Mouse (Mus musculus) 3T3-L1 (cell line): ENCODE measurements around the gene Nat10.
A peak's percentile ranks its signal among the peaks of the same experiment; 100 is the strongest.

ENCODE experiments used
- DNase-seq: peaks from one replicate; pipeline ENCODE4 v3.0.0-alpha.2; 2015; ENCODE audit warnings: low read depth, low spot score

Nat10 gene

DNA sequence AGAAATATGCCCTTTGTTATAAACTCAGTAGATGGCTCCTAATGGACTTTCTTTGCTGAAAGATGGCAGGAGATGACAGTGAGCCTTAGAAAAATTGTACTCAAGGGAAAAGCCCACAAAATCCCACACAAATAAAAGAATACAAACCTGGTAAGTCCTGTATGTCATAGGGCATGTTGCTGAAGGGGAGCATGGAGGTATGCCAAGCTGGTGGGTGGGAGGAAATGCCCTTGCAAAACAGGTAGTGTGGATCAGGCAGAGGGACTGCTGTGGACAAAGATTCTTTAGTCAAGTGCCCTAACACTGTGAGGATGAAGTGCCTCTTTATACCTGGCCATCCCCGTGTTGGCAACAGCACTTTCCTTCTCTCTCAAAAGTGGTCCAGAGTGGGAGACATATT, 68.3 kb downstream of the Nat10 start:
- no peak for DNase-seq

DNA sequence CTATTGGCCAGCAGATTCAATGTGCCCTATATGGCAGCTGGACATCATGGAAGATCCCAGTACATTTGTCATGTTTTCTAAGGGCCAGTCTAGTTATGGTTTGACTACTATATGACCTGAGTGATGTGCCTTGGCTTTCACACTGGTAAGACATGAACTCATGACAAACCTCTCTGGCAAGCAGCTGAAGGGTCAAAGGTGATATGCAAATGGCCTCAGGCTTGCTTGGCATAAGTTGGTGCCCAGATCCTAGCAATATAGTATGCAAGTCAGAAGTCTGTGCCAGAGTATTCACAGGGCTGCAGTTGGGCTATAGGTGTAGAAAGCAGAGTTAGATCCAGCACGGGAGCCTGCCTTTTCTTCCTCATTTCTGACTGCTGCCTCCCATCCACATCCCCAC, 69.8 kb downstream of the Nat10 start:
- no peak for DNase-seq

DNA sequence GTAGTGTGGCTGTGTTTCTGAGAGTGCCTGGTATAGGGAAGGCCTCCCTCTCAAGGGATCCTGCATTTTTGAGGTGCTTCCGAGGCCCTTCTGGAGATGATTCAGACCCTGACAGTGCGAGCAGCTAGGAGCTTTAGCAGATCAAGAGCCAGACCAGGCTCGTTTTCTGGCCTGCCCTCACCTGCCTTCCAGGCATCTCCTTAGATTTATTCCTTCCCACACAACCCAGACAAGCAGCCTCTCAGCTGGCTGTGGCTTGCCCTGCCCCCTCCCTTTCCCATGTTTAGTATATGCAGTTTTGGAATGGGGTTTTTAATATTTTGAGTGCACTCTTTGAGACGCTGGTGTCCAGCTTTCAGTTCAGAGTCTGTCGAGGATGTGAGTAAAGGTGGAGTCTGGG, 70.2 kb downstream of the Nat10 start:
- DNase-seq = no peak

GRCm38 (mm10) chr2:103690425-103690824, 70.6 kb downstream of the Nat10 start:
- no peak for DNase-seq

DNA sequence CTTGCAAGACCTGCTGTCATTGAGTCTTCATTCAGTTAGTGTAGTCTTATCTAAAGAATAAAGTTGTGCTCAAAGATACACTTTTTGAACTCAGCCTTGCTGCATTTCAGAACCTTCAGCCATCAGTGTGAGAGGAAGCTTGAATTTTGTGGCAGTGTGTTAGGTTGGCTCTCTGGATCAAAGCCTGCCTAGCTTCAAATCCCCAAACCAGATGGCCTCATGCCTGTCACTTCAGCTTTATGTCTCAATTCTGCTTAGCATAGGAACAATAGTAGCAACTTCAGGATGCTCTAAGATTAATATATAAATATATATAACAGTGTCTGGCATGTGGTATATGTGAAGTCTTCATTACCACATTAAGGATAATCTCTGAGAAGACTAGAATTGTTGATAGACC, 73.2 kb downstream of the Nat10 start:
- DNase-seq = no peak

DNA sequence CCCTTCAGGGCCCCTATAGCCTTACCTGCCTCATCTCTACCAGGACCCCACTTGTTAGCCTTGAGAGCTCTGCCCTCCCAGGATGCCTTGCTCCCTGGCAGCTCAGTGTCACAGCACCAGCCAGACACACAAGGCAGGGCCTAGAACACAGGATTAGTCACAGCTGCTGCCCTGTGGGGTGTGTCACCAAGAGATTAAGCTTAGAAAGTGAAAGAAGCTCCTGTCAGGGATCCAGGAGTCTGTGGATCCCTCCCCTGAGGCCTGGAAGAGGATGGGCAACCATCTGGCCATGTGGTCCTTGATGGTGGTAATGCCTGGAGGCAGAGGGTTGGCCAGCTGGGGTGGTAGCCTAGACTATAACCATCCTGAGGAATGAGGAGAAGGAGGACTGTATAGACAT, 73.9 kb downstream of the Nat10 start:
- peak; percentile 87 for DNase-seq

- DNase-seq = peak; percentile 80
These were observed 75.5 kb downstream of the Nat10 start for GRCm38 (mm10) chr2:103685581-103685980.

- DNase-seq = peak; percentile 95
These were observed 76.0 kb downstream of the Nat10 start for GRCm38 (mm10) chr2:103684926-103685577.

- DNase-seq = no peak
These were observed 76.6 kb downstream of the Nat10 start for GRCm38 (mm10) chr2:103684431-103684830.

DNA sequence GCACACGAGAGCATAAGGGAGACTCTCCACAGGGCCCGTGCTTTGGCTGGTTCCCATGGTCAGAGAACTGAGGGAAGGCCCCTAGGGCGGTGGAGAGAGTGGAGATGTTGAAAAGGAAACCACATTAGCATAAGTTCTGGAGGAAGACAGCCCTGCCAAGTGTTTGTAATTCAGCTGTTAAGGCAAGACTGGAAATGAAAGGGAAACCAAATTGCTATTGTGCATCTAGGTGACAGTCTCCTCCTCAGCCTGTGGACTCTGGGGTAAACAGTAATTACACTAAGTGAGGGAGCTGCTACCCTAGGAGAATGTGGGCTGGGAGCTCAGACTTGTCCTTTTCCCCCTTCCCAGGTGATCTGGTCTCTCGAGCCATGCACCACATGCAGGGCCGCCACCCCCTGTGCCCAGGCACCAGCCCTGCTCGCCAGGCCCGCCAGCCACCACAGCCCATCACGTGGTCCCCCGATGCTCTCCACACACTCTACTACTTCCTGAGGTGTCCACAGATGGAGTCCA, 78.1 kb downstream of the Nat10 start:
- DNase-seq = no peak

DNA sequence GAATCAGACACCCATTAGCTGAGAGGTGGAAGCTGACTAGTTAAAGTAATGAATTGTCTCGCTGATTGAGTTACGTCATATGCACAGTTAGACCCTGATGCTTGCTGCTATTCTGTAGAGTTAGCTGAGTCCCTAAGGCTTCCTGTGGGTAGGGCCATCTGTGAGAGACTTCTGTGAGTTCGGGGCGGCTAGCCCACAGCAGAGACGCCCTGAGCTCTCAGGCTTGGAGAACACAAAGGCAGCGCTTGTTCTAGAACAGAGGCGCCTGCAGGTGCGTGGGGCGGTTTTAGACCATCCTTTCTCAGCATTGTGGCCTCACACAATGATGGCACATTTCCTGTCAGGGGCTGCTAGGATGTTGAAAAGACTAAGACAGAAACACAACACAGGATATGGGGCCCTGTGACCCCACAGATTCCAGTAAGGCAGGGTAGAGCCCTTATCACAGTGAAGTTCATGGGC, 78.8 kb downstream of the Nat10 start:
- DNase-seq = no peak

- DNase-seq = no peak
These were observed 79.9 kb downstream of the Nat10 start for GRCm38 (mm10) chr2:103681149-103681548.

DNA sequence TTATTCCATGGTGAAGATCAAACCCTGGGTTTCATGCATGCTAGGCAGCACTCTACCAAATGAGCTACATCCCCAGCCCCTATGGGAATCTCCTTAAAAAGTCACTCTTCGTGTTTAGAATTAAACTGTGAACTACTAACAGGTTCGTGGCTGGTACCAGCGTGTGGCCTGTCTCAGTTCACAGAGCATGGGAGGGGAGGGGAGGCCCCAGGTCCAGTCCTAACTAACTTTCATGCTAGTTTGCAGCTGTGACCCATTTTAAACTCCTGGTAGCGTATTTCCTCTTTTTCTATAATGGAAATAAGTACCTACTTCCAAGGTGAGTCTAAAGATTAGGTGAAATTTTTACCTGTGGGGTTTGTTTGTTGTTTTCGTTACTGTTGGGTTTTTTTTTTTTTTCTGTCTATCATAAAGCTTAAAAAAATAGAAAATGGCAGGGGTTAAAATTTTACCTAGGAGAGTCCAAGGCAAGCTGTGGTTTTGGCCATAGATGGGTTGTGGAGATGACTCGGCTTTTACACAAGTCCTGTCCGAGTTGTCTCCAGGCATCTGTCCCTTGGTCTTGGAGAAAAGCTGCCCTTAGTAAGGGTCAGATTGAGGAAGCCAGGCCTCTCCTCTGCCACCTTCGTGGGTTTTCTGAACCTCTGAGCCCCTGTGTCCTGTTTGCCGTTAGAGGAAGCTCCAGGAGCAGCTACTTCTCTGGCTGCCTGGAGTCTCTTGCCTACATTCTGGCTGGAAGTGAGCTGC, 80.5 kb downstream of the Nat10 start:
- peak; percentile 67 for DNase-seq

DNA sequence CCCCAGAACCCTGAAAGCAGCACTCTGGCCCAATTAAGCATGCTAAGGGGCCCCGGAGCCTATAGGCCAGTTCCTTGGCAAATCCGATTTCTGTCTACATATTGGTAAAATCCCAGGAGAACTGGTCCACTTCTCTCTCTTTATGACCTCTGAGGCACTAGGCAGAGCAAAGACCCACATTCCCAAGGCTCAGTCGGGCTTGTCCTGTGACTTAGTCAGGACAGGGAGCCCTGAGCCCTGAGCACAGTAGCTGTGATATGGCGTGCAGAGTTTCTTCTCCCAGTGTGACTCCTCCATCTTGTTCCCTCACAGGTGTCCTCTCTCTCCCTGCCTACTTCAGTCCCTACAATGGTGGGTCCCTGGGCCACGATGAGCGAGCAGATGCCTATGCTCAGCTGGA, 82.6 kb downstream of the Nat10 start:
- no peak for DNase-seq

DNA sequence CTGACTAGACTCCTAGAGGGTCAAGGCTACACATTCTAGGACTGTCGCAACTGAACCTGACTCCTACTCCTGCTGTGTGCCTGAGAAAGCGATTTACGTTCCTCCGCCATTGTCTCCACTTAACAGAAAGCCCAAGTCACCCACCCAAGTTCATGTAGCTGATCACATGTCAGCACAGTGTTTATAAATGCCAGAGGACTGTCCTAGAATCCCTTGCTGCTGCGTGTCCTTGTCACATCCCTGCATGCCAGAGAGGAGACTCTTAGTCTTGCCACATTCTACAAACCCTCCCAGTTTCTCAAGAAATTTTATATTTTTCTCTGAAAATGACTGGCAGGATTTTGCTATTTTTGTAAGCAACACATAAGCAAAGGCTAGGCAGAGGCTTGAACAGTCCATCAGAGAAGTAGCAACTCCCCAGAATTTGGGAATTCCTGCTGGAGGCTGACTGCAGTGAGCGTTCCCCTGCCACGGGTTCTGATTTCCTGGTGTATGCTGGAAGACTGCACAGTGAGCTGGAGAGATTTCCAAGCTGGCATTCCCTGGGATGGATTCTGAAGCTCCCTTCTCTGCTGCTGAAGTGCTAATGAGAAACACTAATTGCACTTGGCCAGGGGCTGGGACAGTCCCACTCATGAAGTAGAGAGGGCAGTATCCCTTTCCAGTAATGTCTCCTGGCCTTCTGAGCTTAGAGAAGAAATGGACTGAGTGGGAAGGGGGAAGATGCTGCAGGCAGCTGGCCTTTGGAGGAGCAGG, 83.3 kb downstream of the Nat10 start:
- DNase-seq = no peak

DNA sequence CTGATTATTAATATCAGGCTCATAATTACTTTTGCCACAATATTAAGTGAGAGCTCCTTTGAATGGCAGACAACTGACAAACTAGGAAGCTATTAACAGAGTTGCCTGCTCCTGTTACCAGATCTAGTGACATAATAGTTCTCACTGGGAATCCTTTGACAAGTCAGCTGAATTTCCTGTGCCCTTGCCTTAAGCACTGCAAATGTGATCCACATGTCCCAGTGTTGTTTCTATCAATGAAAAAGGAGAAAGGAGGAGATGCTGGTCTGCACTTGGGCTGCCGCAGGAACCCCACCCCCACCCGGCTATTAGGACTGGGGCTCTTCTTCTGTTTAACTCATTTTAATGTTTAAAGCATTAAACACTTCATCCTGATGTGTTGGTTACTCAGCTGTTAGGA, 84.3 kb downstream of the Nat10 start:
- no peak for DNase-seq

DNA sequence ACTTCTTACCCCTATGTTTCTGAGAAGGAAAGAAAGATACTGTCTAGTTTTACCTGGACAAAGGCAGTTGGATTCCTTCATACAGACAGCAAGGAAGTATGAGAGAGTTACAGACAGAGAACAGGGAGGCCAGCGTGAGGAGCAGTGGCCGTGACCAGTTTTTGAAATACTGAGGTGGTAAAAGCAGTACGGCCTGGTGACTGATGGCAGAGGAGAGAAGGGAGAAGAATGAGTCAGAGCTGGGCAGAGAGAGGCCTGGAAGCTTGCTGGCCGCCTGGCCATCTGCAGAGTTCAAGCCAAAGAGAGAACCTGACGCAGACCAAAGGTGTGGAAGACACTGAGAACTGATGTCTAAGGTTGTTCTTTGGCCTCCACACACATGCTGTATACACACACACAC, 85.7 kb downstream of the Nat10 start:
- DNase-seq = peak; percentile 48

GRCm38 (mm10) chr2:103673609-103674008, 87.5 kb downstream of the Nat10 start:
- no peak for DNase-seq

GRCm38 (mm10) chr2:103672573-103673119, 88.4 kb downstream of the Nat10 start:
- no peak for DNase-seq
